Mouse (Mus musculus) myocyte (in vitro differentiated cells): ENCODE data around the gene Gm49336. TPM values are rescaled to one million over a fixed set of nuclear protein-coding genes. Genes with fewer than 3 reads are reported as not detected.
A peak's percentile ranks its signal among the peaks of the same experiment; 100 is the strongest.

Experiments used
- H3K27me3 ChIP-seq: one replicate; pipeline ENCODE4 v1.6.1; 2011; ENCODE audit not compliant: control insufficient read depth, insufficient read depth, insufficient read length
- H3K36me3 ChIP-seq: one replicate; pipeline ENCODE4 v1.6.1; 2011; ENCODE audit not compliant: control insufficient read depth, insufficient read depth
- H3K4me2 ChIP-seq: one replicate; pipeline ENCODE4 v1.6.1; 2011; ENCODE audit warnings: low read depth, control low read depth
- H3K4me3 ChIP-seq: one replicate; pipeline ENCODE4 v1.5.1; 2011; ENCODE audit warnings: mild to moderate bottlenecking, control low read depth, moderate library complexity
- H3K79me2 ChIP-seq: one replicate; pipeline ENCODE4 v1.6.1; 2011; ENCODE audit not compliant: control insufficient read depth, insufficient read depth
- H3ac ChIP-seq: one replicate; pipeline ENCODE4 v1.6.1; 2011; ENCODE audit not compliant: control insufficient read depth, insufficient read length
- E2F4 ChIP-seq: IDR thresholded peaks from one replicate; pipeline ENCODE4 v1.6.1; 2011; ENCODE audit warnings: mild to moderate bottlenecking, control low read depth, moderate library complexity; ENCODE audit not compliant: insufficient read depth
- MAX ChIP-seq: IDR thresholded peaks from one replicate; pipeline ENCODE4 v1.6.1; 2011; ENCODE audit warnings: low read depth, mild to moderate bottlenecking, control low read depth
- MYOG ChIP-seq, 3 experiments: IDR thresholded peaks; one replicate each; pipeline ENCODE4 v1.6.1; 2011; ENCODE audit warnings: control low read depth in 2 of 3, low read depth in 2 of 3, mild to moderate bottlenecking in 2 of 3; ENCODE audit not compliant: insufficient read length in 2 of 3, control insufficient read depth in 1 of 3, insufficient read depth in 1 of 3
- POLR2A ChIP-seq: IDR thresholded peaks from one replicate; pipeline ENCODE4 v1.6.1; 2011; ENCODE audit warnings: low read depth, mild to moderate bottlenecking, control low read depth, moderate library complexity; ENCODE audit not compliant: insufficient read length
- POLR2AphosphoS2 ChIP-seq: IDR thresholded peaks from one replicate; pipeline ENCODE4 v1.6.1; 2011; ENCODE audit warnings: low read depth, control low read depth; ENCODE audit not compliant: insufficient read length
- REST ChIP-seq: IDR thresholded peaks from one replicate; pipeline ENCODE4 v1.6.1; 2011; ENCODE audit warnings: mild to moderate bottlenecking, control low read depth, moderate library complexity; ENCODE audit not compliant: insufficient read depth, insufficient read length
- SRF ChIP-seq: IDR thresholded peaks from one replicate; pipeline ENCODE4 v1.6.1; 2011; ENCODE audit warnings: low read depth; ENCODE audit not compliant: control insufficient read depth, insufficient read length
- TCF12 ChIP-seq: IDR thresholded peaks from one replicate; pipeline ENCODE4 v1.6.1; 2011; ENCODE audit warnings: mild to moderate bottlenecking, control low read depth; ENCODE audit not compliant: poor library complexity, insufficient read depth, severe bottlenecking
- TCF3 ChIP-seq: IDR thresholded peaks from one replicate; pipeline ENCODE4 v1.6.1; 2011; ENCODE audit warnings: low read depth, control low read depth; ENCODE audit not compliant: insufficient read length
- USF1 ChIP-seq: IDR thresholded peaks from one replicate; pipeline ENCODE4 v1.6.1; 2011; ENCODE audit warnings: low read depth, mild to moderate bottlenecking, control low read depth, moderate library complexity
- polyA plus RNA-seq: library from polyadenylated mRNA; unstranded; fragments of >200 nt; fragmentation: generic; extraction: Trizol; gene quantifications from one replicate; pipeline ENCODE4 v1.2.1, GENCODE M21; 2012; ENCODE audit warnings: missing spikeins

Gm49336 gene
- polyA plus RNA-seq, 1 experiment, result 14.6 TPM

- Histone ChIP-seq H3ac (no peak overlapping the region), H3K4me2 (peak overlapping the region; percentile 10), H3K36me3 (no peaks in the 10 kb centered on the region), H3K79me2 (no peaks in the 10 kb centered on the region), H3K4me3 (no peak overlapping the region), H3K27me3 (peaks cover 36% of the 10 kb centered on the region)
- TF ChIP-seq TCF12 (no peak), REST (no peak), SRF (no peak), E2F4 (no peak), MAX (no peak), POLR2A (no peak), MYOG (IDR thresholded peaks at IDR 0.05; ENCODE audit: control insufficient read depth in 1 of 3, insufficient read depth in 1 of 3, insufficient read length in 2 of 3, low read depth in 2 of 3) (no peak)
These were observed 80.3 kb downstream of the Gm49336 start for GRCm38 (mm10) chr14:60170845-60171610.

DNA sequence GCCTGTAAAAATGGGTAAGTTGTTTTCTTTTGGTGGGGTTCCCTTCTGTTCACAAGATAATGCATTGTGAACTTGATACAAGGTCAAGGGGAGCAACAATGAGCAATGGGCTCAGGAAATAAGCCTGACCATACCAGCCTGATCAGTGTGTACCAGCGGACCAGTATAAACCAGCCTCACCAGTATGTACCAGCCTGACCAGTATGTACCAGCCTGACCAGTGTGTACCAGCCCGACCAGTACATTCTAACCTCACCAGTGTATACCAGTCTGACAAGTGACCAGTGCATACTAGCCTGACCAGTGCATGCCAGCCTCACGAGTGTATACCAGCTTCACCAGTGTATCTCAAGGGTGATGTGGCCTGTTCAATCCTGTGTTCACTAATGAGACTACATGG lies 87.9 kb downstream of the Gm49336 start:
- no peak overlapping the region for H3K4me3 ChIP-seq
- TF ChIP-seq E2F4 (no peak), TCF12 (no peak), USF1 (no peak), SRF (no peak), TCF3 (no peak), POLR2AphosphoS2 (no peak), POLR2A (no peak)
- H3K79me2 ChIP-seq, result no peaks in the 10 kb centered on the region
- no peaks in the 10 kb centered on the region for H3K36me3 ChIP-seq
- H3ac ChIP-seq, result no peak overlapping the region
- H3K27me3 ChIP-seq, result peaks cover 7% of the 10 kb centered on the region
- no peak overlapping the region for H3K4me2 ChIP-seq

Other genes starting within 250 kb of the Gm49336 start
- gene Atp8a2, start 54.3 kb downstream of the Gm49336 start, polyA plus RNA-seq, result 0.01 TPM
- gene Nupl1, start 76 bp downstream of the Gm49336 start, polyA plus RNA-seq, result not detected
- 16.8 TPM for gene Mtmr6, start 13.7 kb upstream of the Gm49336 start, polyA plus RNA-seq
- gene Amer2, start 121.8 kb upstream of the Gm49336 start, polyA plus RNA-seq, result not detected